Mouse (Mus musculus) heart, embryonic 12.5 days (tissue): ENCODE data around the gene Actn3. TPM values are rescaled to one million over a fixed set of nuclear protein-coding genes. Genes with fewer than 3 reads are reported as not detected.
A peak's percentile ranks its signal among the peaks of the same experiment; 100 is the strongest.
"Not testable (repeated sequence)": the region's sequence is repeated elsewhere in the genome, so short reads cannot be mapped to it uniquely, and the experiment has no call there.

Experiments
- ATAC-seq: fragments of 200-750 bp; cut with Nextera tagmentation; 2 replicates; pipeline ENCODE4 v1.8.0; 2017; ENCODE audit warnings: moderate TSS enrichment, moderate library complexity; ENCODE audit not compliant: insufficient number of reproducible peaks, low FRiP score
- H3K27ac ChIP-seq: fragments of 300-500 bp; sonication (generic); 2 replicates; pipeline ENCODE4 v1.5.1; 2016; ENCODE audit warnings: mild to moderate bottlenecking, moderate library complexity; ENCODE audit not compliant: poor library complexity, severe bottlenecking
- H3K27me3 ChIP-seq: fragments of 300-500 bp; sonication (generic); replicated peaks from 2 replicates; pipeline ENCODE4 v1.6.1; 2016; ENCODE audit warnings: mild to moderate bottlenecking, moderate library complexity
- H3K36me3 ChIP-seq: fragments of 300-500 bp; sonication (generic); 2 replicates; pipeline ENCODE4 v1.6.1; 2016; ENCODE audit warnings: mild to moderate bottlenecking, moderate library complexity
- H3K4me1 ChIP-seq: fragments of 300-500 bp; sonication (generic); replicated peaks from 2 replicates; pipeline ENCODE4 v1.6.1; 2016; ENCODE audit warnings: mild to moderate bottlenecking
- H3K4me2 ChIP-seq: fragments of 300-500 bp; sonication (generic); 2 replicates; pipeline ENCODE4 v1.6.1; 2016; ENCODE audit warnings: mild to moderate bottlenecking, moderate library complexity
- H3K4me3 ChIP-seq: fragments of 300-500 bp; sonication (generic); 2 replicates; pipeline ENCODE4 v1.5.1; 2016; ENCODE audit warnings: mild to moderate bottlenecking
- H3K9ac ChIP-seq: fragments of 300-500 bp; sonication (generic); 2 replicates; pipeline ENCODE4 v1.6.1; 2016; ENCODE audit warnings: mild to moderate bottlenecking, moderate library complexity
- H3K9me3 ChIP-seq: fragments of 300-500 bp; sonication (generic); replicated peaks from 2 replicates; pipeline ENCODE4 v1.6.1; 2016; ENCODE audit warnings: mild to moderate bottlenecking, moderate library complexity
- WGBS: fragments of 180-500 bp; shearing (Covaris S2); methylation state at CpG from one replicate; pipeline ENCODE4 v1.1.7; 2016; 5-methylcytosine and 5-hydroxymethylcytosine counted together
- polyA plus RNA-seq: library from polyadenylated mRNA; unstranded; fragments of >200 nt; fragmentation: Nextera tagmentation; extraction: Ambion mirVana; gene quantifications from 2 replicates; pipeline ENCODE4 v1.2.1, GENCODE M21; 2016

Actn3 gene
- polyA plus RNA-seq, 1 experiment from 2014 or later: 4.2 TPM

DNA sequence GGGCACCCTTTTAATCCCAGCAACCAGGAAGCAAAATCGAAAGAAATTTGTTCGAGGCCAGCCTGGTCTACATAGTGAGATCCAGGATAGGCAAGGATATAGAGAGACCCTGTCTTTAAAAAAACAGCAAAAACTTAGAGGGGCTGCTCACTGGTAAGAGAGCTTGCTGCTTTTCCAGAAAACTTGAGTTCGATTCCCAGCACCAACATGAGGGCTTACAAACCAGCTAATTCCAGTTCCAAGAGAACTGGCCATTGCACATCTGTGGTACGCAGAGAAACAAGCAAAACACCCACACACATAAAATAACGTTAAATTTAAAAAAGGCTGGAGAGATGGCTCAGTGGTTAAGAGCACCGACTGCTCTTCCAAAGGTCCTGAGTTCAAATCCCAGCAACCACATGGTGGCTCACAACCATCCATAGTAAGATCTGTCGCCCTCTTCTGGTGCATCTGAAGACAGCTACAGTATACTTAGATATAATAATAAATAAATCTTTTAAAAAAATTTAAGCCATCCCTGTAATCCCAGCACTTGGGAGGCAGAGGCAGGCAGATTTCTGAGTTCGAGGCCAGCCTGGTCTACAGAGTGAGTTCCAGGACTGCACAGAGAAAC lies 65.3 kb downstream of the Actn3 start:
- not testable (repeated sequence) for H3K36me3 ChIP-seq, H3K27me3 ChIP-seq, H3K9me3 ChIP-seq, ATAC-seq
- peak overlapping the region; percentile 81 for H3K4me3 ChIP-seq
- H3K9ac ChIP-seq: peak overlapping the region; percentile 92
- H3K27ac ChIP-seq: peak overlapping the region; percentile 93
- WGBS: 73% methylated on average over 8 of the region's 8 CpGs
- peaks cover 22% of the 10 kb centered on the region for H3K4me1 ChIP-seq
- peak overlapping the region; percentile 83 for H3K4me2 ChIP-seq

GRCm38 (mm10) chr19:4811909-4812242 lies 65.8 kb downstream of the Actn3 start:
- peak; percentile 7; the same call in 1 of the 2 replicates for ATAC-seq
- Histone ChIP-seq H3K27ac (peak overlapping the region; percentile 93), H3K27me3 (no peaks in the 10 kb centered on the region), H3K4me2 (peak overlapping the region; percentile 83), H3K9me3 (no peaks in the 10 kb centered on the region), H3K4me3 (peak overlapping the region; percentile 81), H3K36me3 (no peaks in the 10 kb centered on the region), H3K4me1 (peaks cover 22% of the 10 kb centered on the region), H3K9ac (peak overlapping the region; percentile 92)
- 5% methylated on average over 12 of the region's 12 CpGs for WGBS

Other genes with a start within 250 kb of the Actn3 start
- 1.2 and 2.0 TPM in 2 replicates for gene Gm960, start 179.2 kb downstream of the Actn3 start, polyA plus RNA-seq
- gene Sptbn2, start 166.7 kb downstream of the Actn3 start, polyA plus RNA-seq: 0.26 TPM in 2 replicates
- 36.2 and 41.2 TPM in 2 replicates for gene Rbm4b, start 121.4 kb downstream of the Actn3 start, polyA plus RNA-seq
- gene Rbm4, start 84.0 kb downstream of the Actn3 start, polyA plus RNA-seq: 39.8 and 46.8 TPM in 2 replicates
- 27.0 and 29.6 TPM in 2 replicates for gene Gm21992, start 66.3 kb downstream of the Actn3 start, polyA plus RNA-seq
- 59.8 and 64.5 TPM in 2 replicates for gene Rbm14, start 66.3 kb downstream of the Actn3 start, polyA plus RNA-seq
- gene Ccs, start 38.6 kb downstream of the Actn3 start, polyA plus RNA-seq: 33.9 and 34.5 TPM in 2 replicates
- gene Ccdc87, start 38.5 kb downstream of the Actn3 start, polyA plus RNA-seq: 0.05 TPM in 1 of 2 replicates, not detected in the other
- 36.2 and 41.1 TPM in 2 replicates for gene Ctsf, start 22.8 kb downstream of the Actn3 start, polyA plus RNA-seq
- gene Zdhhc24, start 759 bp upstream of the Actn3 start, polyA plus RNA-seq: 9.6 TPM in 2 replicates
- gene Bbs1, start 28.7 kb upstream of the Actn3 start, polyA plus RNA-seq: 2.8 and 3.4 TPM in 2 replicates
- 108 and 110 TPM in 2 replicates for gene Dpp3, start 50.4 kb upstream of the Actn3 start, polyA plus RNA-seq
- gene Peli3, start 65.2 kb upstream of the Actn3 start, polyA plus RNA-seq: 0.46 and 0.92 TPM in 2 replicates
- 104 and 110 TPM in 2 replicates for gene Mrpl11, start 84.2 kb upstream of the Actn3 start, polyA plus RNA-seq
- gene Npas4, start 112.4 kb upstream of the Actn3 start, polyA plus RNA-seq: 0.08 and 0.13 TPM in 2 replicates
- 8.7 and 9.9 TPM in 2 replicates for gene Slc29a2, start 146.0 kb upstream of the Actn3 start, polyA plus RNA-seq
- gene B4gat1, start 160.9 kb upstream of the Actn3 start, polyA plus RNA-seq: 48.2 and 49.1 TPM in 2 replicates
- 1.6 and 2.0 TPM in 2 replicates for gene AC124502.3, start 161.0 kb upstream of the Actn3 start, polyA plus RNA-seq
- gene Brms1, start 163.4 kb upstream of the Actn3 start, polyA plus RNA-seq: 28.1 and 28.3 TPM in 2 replicates
- gene Rin1, start 172.6 kb upstream of the Actn3 start, polyA plus RNA-seq: 4.7 and 6.2 TPM in 2 replicates
- 21.4 and 23.0 TPM in 2 replicates for gene Cd248, start 190.2 kb upstream of the Actn3 start, polyA plus RNA-seq
- gene Tmem151a, start 207.6 kb upstream of the Actn3 start, polyA plus RNA-seq: 4.4 TPM in 2 replicates
- 76.0 and 82.8 TPM in 2 replicates for gene Yif1a, start 210.6 kb upstream of the Actn3 start, polyA plus RNA-seq
- 5.9 and 7.0 TPM in 2 replicates for gene Cnih2, start 220.6 kb upstream of the Actn3 start, polyA plus RNA-seq
- gene Rab1b, start 229.2 kb upstream of the Actn3 start, polyA plus RNA-seq: 218 and 226 TPM in 2 replicates
- 24.0 and 28.6 TPM in 2 replicates for gene Klc2, start 240.7 kb upstream of the Actn3 start, polyA plus RNA-seq